Mouse (Mus musculus) ES-E14 (cell line): ENCODE measurements around the gene Exoc3l. TPM values are rescaled to one million over a fixed set of nuclear protein-coding genes. Genes with fewer than 3 reads are reported as not detected.
A peak's percentile ranks its signal among the peaks of the same experiment; 100 is the strongest.

Source experiments
- DNase-seq: peaks from one replicate; pipeline ENCODE4 v3.0.0-alpha.2; 2013; ENCODE audit warnings: low read depth, low spot score
- H3K27ac ChIP-seq: 2 replicates; pipeline ENCODE4 v1.5.1; 2012; ENCODE audit warnings: low read depth, mild to moderate bottlenecking, low read length, moderate library complexity, mixed read lengths; ENCODE audit not compliant: poor library complexity, insufficient read depth, severe bottlenecking
- H3K36me3 ChIP-seq: 2 replicates; pipeline ENCODE4 v1.6.1; 2012; ENCODE audit warnings: mild to moderate bottlenecking, low read length, moderate library complexity, mixed read lengths; ENCODE audit not compliant: control insufficient read depth, poor library complexity, insufficient read depth, severe bottlenecking
- H3K4me1 ChIP-seq, 2 experiments: fragments of 150-350 bp in 1 of 2; sonication (generic) in 1 of 2; 2 replicates each; pipeline ENCODE4 v1.6.1; 2012; ENCODE audit warnings: low read length in 2 of 2, mild to moderate bottlenecking in 1 of 2, mixed read lengths in 1 of 2; ENCODE audit not compliant: control insufficient read depth in 2 of 2, insufficient read depth in 2 of 2, poor library complexity in 1 of 2
- H3K4me3 ChIP-seq, 2 experiments: fragments of 150-350 bp in 1 of 2; sonication (generic) in 1 of 2; 2 replicates each; pipeline ENCODE4 v1.5.1; 2012; ENCODE audit warnings: low read length in 2 of 2, low read depth in 1 of 2, mild to moderate bottlenecking in 1 of 2, mixed read lengths in 1 of 2; ENCODE audit not compliant: insufficient read depth in 1 of 2, poor library complexity in 1 of 2, severe bottlenecking in 1 of 2
- H3K9ac ChIP-seq: 2 replicates; pipeline ENCODE4 v1.6.1; 2012; ENCODE audit warnings: low read depth, mild to moderate bottlenecking, low read length, mixed read lengths; ENCODE audit not compliant: poor library complexity, insufficient read depth, severe bottlenecking
- H3K9me3 ChIP-seq: fragments of 150-350 bp; sonication (generic); 2 replicates; pipeline ENCODE4 v1.6.1; 2012; ENCODE audit warnings: low read depth, mild to moderate bottlenecking, low read length; ENCODE audit not compliant: control insufficient read depth, insufficient read depth
- CHD2 ChIP-seq: IDR thresholded peaks from 2 replicates; pipeline ENCODE4 v1.6.1; 2014; ENCODE audit warnings: mild to moderate bottlenecking, low read depth, low read length, inconsistent platforms
- HCFC1 ChIP-seq: IDR thresholded peaks from 2 replicates; pipeline ENCODE4 v1.6.1; 2012; ENCODE audit warnings: low read length, inconsistent platforms, borderline replicate concordance; ENCODE audit not compliant: insufficient read depth
- MAFK ChIP-seq: IDR thresholded peaks from 2 replicates; pipeline ENCODE4 v1.6.1; 2014; ENCODE audit warnings: mild to moderate bottlenecking, low read depth, low read length, inconsistent platforms; ENCODE audit not compliant: insufficient read depth
- ZC3H11A ChIP-seq: IDR thresholded peaks from 2 replicates; pipeline ENCODE4 v1.6.1; 2012; ENCODE audit warnings: low read depth, mild to moderate bottlenecking, inconsistent platforms, low read length, borderline replicate concordance
- ZNF384 ChIP-seq: IDR thresholded peaks from 2 replicates; pipeline ENCODE4 v1.6.1; 2012; ENCODE audit warnings: low read depth, low read length, inconsistent platforms
- in situ Hi-C, 2 experiments: fragments of 600-800 bp; cut with MboI; formaldehyde crosslinking; loops; one replicate each; pipeline ENCODE4 v1.15.1; 2025; ENCODE audit warnings: low sequenced_read_pairs in 2 of 2, inconsistent platforms in 1 of 2; ENCODE audit not compliant: unreplicated experiment in 2 of 2
- total RNA-seq: library from RNA; depleted of rRNA; stranded (reverse); fragments of 300-350 nt; gene quantifications from 2 replicates; pipeline ENCODE4 v1.2.3, GENCODE M21; 2012

Gene Exoc3l
- total RNA-seq, 1 experiment, result 22.0 TPM

DNA sequence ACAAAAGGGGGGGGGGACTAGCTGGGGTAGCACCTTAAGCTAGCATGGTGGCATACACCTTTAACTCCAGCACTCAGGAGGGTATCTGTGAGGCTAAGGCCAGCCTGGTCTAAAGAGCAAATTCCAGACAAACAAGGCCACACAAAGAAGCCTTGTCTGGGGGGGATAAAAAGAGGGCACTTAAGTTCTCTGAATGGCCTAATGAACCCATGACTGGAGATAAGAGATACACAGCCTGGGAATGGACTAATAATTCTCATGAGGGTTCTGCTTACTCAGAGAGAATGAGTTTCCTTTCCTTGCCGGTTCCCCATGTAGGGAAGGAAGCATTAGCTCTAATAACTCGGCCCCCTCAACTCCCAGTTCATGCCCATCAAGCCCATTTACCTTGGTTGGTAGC is 36.6 kb upstream of the Exoc3l start:
- Histone ChIP-seq H3K9me3 (no peaks in the 10 kb centered on the region), H3K9ac (no peak overlapping the region), H3K4me1 (peaks cover 0 to 9% of the 10 kb centered on the region in 2 experiments; a peak in 1 of 4 replicates), H3K4me3 (no peak overlapping the region), H3K27ac (no peak overlapping the region), H3K36me3 (peaks cover 39% of the 10 kb centered on the region)
- DNase-seq, result no peak
- in situ Hi-C loops, result no loop called here
- TF ChIP-seq HCFC1, result no peak
- no peak for TF ChIP-seq MAFK
- TF ChIP-seq CHD2, result no peak
- no peak for TF ChIP-seq ZC3H11A
- no peak for TF ChIP-seq ZNF384

DNA sequence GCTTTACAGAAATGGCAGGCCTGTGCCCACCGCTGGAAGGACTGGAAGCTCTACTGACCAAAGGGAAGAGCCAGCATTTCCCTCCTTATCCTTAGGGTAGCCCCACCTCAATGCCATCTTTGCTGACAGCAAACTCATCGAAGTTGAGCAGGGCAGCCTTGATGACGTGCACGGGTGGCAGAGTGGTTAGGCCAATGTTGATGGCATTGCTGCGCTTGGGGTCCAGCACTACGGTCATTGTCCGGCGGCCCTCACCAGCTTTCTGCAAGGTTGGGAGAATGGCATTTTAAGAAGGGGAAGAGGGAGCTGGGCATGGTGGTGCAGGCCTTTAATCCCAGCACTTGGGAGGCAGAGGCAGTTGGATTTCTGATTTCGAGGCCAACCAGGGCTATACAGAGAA is 36.0 kb upstream of the Exoc3l start:
- H3K9me3 ChIP-seq, result no peaks in the 10 kb centered on the region
- H3K4me1 ChIP-seq, result peaks cover 0 to 7% of the 10 kb centered on the region in 2 experiments; a peak in 1 of 4 replicates
- TF ChIP-seq HCFC1, result no peak
- TF ChIP-seq CHD2, result no peak
- TF ChIP-seq ZC3H11A, result no peak
- no peak for TF ChIP-seq MAFK
- TF ChIP-seq ZNF384, result no peak
- H3K27ac ChIP-seq, result no peak overlapping the region
- in situ Hi-C loops, result no loop called here
- DNase-seq, result no peak
- peaks cover 39% of the 10 kb centered on the region for H3K36me3 ChIP-seq
- no peak overlapping the region for H3K4me3 ChIP-seq
- H3K9ac ChIP-seq, result no peak overlapping the region

DNA sequence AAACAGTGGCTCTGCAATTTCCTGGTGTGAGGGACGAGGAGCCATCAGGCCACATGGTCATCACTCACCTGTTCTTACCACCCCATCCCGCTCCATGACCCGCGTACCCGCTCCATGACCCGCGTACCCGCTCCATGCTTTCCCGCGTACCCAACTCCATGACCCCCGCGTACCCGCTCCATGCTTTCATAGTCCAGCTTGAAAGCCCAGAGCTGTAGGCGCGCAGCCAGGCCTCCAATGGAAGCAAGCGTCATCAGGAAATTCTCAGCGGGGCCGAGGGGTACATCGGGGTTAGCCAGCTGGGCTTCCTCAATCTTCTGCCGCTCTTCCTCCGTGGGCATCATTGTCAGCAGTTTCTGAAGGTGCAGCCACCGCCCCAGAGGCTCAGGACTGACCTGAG is 35.6 kb upstream of the Exoc3l start:
- DNase-seq, result no peak
- H3K4me1 ChIP-seq, result peaks cover 0 to 5% of the 10 kb centered on the region in 2 experiments; a peak in 1 of 4 replicates
- 0 out of 2 replicates have a peak overlapping the region, but pooled peaks have one; percentile 5 for H3K9ac ChIP-seq
- no peaks in the 10 kb centered on the region for H3K9me3 ChIP-seq
- TF ChIP-seq ZC3H11A (no peak), MAFK (no peak), ZNF384 (no peak), CHD2 (no peak), HCFC1 (no peak)
- peaks cover 39% of the 10 kb centered on the region for H3K36me3 ChIP-seq
- in situ Hi-C loops, result no loop called here
- no peak overlapping the region for H3K4me3 ChIP-seq
- H3K27ac ChIP-seq, result no peak overlapping the region

- DNase-seq, result no peak
- peaks cover 37% of the 10 kb centered on the region for H3K36me3 ChIP-seq
- TF ChIP-seq CHD2 (no peak), ZC3H11A (no peak), ZNF384 (no peak), HCFC1 (no peak), MAFK (no peak)
- no peak overlapping the region for H3K4me3 ChIP-seq
- H3K4me1 ChIP-seq, result peaks cover 0 to 7% of the 10 kb centered on the region in 2 experiments; a peak in 1 of 4 replicates
- in situ Hi-C loops, result no loop called here
- no peak overlapping the region for H3K9ac ChIP-seq
- H3K27ac ChIP-seq, result no peak overlapping the region
- no peaks in the 10 kb centered on the region for H3K9me3 ChIP-seq
Measured at GRCm38 (mm10) chr8:105330325-105330724, 34.4 kb upstream of the Exoc3l start.

DNA sequence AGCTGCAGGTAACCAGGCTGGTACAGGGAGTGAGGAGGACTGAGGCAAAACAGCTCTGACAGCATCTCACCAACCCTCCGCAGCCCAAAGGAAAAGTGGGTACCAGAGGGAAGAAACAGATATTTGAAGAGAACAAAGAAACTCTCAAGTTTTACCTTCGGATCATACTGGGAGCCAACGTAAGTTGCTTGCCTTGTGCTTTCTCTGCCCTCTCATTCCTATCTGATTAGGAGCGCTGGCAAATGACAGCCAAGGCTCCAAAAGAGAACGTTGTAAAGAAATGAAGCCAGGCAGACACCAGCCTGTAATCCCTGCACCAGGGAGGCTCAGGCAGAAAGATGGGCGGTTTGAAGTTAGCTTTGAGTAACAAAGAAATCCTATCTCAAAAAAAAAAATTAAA is 31.1 kb upstream of the Exoc3l start:
- peaks cover 0 to 8% of the 10 kb centered on the region in 2 experiments; a peak in 1 of 4 replicates for H3K4me1 ChIP-seq
- no peak for DNase-seq
- in situ Hi-C loops, result no loop called here
- H3K27ac ChIP-seq, result no peak overlapping the region
- peak overlapping the region; percentile 73 to 100 for H3K4me3 ChIP-seq
- TF ChIP-seq ZC3H11A (no peak), CHD2 (no peak), HCFC1 (no peak), ZNF384 (no peak), MAFK (no peak)
- H3K9ac ChIP-seq, result peak overlapping the region; percentile 74
- no peaks in the 10 kb centered on the region for H3K9me3 ChIP-seq
- H3K36me3 ChIP-seq, result peaks cover 36% of the 10 kb centered on the region
